Mouse (Mus musculus): ENCODE measurements around the gene Vapa. TPM values are rescaled to one million over a fixed set of nuclear protein-coding genes. Genes with fewer than 3 reads are reported as not detected.

Vapa gene
- 77.6 TPM for total RNA-seq (2023)

DNA sequence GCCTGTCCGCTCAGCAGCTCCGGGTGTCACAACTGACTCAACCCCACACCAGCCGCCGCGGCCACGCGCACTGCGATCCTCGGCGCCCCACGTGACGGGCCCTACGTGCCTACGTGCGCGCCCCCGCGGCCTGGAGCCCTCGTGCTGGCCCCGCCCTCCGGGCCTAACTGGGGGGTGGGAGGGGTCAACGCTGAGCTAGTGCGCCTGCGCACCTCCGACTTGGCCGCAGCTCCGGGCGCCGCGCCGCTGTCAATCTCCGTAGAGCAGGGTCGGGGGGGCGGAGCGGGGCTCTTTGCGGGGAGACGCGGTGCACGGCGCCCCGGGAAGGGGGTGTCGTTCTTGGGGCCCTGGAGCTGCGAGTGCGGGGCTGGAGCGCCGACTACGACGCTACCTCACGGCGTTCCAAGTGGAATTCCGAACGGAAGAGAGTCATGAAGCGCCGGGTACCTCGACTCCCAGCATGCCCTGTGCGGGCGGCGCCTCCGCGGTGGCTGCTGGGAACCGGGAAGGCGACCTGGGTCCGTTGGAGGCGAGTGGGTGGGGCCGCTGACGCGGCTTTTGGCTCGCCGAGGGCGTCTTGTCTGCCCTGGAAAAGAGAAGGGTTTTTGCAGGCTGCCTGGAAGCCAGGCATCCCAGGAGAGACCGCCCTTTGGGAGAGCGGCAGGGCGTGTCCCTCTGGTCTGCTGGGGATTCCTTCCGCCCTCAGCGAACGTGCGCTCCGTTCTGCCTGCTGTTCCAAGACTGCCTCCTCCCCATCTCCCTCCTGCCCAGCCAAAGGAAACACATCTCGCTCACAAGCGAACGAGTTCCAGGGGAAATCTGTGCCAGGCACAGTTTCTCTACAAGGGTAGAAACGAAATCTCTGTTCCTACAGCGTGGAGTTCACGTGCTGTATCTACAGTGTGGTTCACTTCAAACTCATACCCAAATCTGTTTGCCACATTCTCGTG lies at the start of gene Vapa:
Vapa (minus strand) TSS at position 93 of the 950 bp plus-strand sequence.

DNA sequence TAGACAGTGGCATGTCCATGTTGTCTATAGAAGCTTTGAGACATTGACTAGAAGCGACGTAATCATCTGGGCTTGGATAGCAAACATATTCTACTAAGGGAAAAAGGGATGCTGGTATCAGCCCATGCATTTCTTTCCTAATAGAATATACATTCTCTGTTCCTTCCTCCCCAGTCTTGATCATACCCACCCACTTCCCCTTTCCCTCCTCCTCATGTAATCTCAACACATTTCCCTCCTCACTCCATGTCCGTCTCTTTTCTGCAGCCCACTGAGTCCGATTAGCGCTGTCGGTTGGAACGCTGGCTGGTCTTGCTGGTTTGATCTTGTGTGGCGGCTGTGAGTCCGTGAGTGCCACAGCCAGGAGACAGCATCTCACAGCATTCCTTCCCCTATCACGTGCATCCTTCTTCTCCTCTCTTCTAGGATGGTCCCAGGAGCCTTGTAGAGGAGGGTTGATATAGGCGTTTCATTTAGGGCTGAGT lies 28.4 kb upstream of the Vapa start, which contains the start of gene Txndc2:
Txndc2 (minus strand) TSS at position 435 of the 485 bp plus-strand sequence.

DNA sequence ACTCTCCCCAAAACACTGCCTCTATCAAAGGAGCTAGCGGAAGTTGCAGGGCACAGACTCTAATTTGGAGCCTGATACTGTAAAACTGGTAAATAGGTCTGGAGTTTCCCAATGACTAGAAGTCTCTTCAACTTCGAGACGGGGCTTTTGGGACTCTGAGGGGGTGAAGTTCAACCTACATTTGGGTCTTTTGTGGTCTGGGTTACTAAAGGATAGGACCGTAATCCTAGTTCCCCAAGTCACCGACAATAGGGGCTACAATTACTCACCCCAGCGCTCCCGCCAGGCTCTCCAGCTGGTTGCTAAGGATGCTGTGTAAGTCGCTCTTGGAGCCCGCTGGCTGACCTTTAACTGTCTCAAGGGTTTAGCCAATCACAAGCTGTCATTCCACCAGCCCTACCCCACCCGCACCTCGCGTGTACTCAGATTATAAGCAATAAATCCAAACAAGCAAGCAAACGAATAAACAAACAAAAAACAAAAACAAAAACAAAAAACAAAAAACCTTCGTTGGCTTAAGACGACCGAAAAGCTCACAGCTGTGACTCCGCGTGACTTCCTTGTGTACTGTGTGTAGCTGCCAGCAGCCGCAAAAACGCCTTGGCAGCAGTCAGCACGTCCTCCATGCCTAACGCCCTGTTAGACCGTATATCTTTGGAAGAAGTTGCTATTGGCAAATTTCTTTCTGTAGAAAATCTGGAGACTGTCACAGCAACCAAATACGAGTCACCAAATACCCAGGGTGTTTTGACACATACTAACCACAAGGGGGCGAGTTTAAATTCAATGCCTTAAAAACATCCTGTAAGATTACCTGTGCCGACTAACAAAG lies 72.7 kb downstream of the Vapa start, which contains the start of gene Tmem232:
Tmem232 (minus strand) TSS at position 342 of the 832 bp plus-strand sequence.

Other genes with a start within 250 kb of the Vapa start
- not detected for gene Tmem232, start 72.8 kb downstream of the Vapa start, total RNA-seq (2023)
- not detected for gene Txndc2, start 28.6 kb upstream of the Vapa start, total RNA-seq (2023)
- 2.9 TPM for gene Rab31, start 159.2 kb upstream of the Vapa start, total RNA-seq (2023)
- 54.5 TPM for gene Ppp4r1, start 169.0 kb upstream of the Vapa start, total RNA-seq (2023)